Mouse (Mus musculus) stomach, embryonic 16.5 days (tissue): ENCODE results near the gene Nek7. TPM values are rescaled to one million over a fixed set of nuclear protein-coding genes. Genes with fewer than 3 reads are reported as not detected.

Source experiments
- ATAC-seq: fragments of 200-750 bp; cut with Nextera tagmentation; 2 replicates; pipeline ENCODE4 v1.8.0; 2017; ENCODE audit warnings: moderate number of reproducible peaks, moderate TSS enrichment; ENCODE audit not compliant: insufficient read depth, low FRiP score
- H3K27ac ChIP-seq: fragments of 300-500 bp; sonication (generic); 2 replicates; pipeline ENCODE4 v1.5.1; 2014; ENCODE audit warnings: low read length
- H3K27me3 ChIP-seq: fragments of 300-500 bp; sonication (generic); 2 replicates; pipeline ENCODE4 v1.6.1; 2014; ENCODE audit warnings: low read length, control low read depth, mixed read lengths; ENCODE audit not compliant: control insufficient read depth, insufficient read depth
- H3K36me3 ChIP-seq: fragments of 300-500 bp; sonication (generic); 2 replicates; pipeline ENCODE4 v1.6.1; 2014; ENCODE audit warnings: low read length; ENCODE audit not compliant: control insufficient read depth, insufficient read depth
- H3K4me1 ChIP-seq: fragments of 300-500 bp; sonication (generic); 2 replicates; pipeline ENCODE4 v1.6.1; 2014; ENCODE audit warnings: low read length, control low read depth, mixed read lengths; ENCODE audit not compliant: control insufficient read depth, insufficient read depth
- H3K4me2 ChIP-seq: fragments of 300-500 bp; sonication (generic); 2 replicates; pipeline ENCODE4 v1.6.1; 2014; ENCODE audit warnings: low read depth, low read length, mixed read lengths
- H3K4me3 ChIP-seq: fragments of 300-500 bp; sonication (generic); replicated peaks from 2 replicates; pipeline ENCODE4 v1.5.1; 2014; ENCODE audit warnings: mild to moderate bottlenecking, low read length
- H3K9ac ChIP-seq: fragments of 300-500 bp; sonication (generic); 2 replicates; pipeline ENCODE4 v1.6.1; 2014; ENCODE audit warnings: low read length
- H3K9me3 ChIP-seq: fragments of 300-500 bp; sonication (generic); replicated peaks from 2 replicates; pipeline ENCODE4 v1.6.1; 2016; ENCODE audit warnings: low read length, control low read depth; ENCODE audit not compliant: control insufficient read depth
- WGBS: fragments of 180-500 bp; shearing (Covaris S2); extraction: QIAGEN DNeasy Blood & Tissue Kit; methylation state at CpG from one replicate; pipeline ENCODE4 v1.1.7; 2014; 5-methylcytosine and 5-hydroxymethylcytosine counted together
- polyA plus RNA-seq: library from polyadenylated mRNA; unstranded; fragments of >200 nt; fragmentation: Nextera tagmentation; extraction: Ambion mirVana; gene quantifications from 2 replicates; pipeline ENCODE4 v1.2.1, GENCODE M21; 2015

The Nek7 gene
- polyA plus RNA-seq, 1 experiment from 2014 or later: 34.3 TPM

DNA sequence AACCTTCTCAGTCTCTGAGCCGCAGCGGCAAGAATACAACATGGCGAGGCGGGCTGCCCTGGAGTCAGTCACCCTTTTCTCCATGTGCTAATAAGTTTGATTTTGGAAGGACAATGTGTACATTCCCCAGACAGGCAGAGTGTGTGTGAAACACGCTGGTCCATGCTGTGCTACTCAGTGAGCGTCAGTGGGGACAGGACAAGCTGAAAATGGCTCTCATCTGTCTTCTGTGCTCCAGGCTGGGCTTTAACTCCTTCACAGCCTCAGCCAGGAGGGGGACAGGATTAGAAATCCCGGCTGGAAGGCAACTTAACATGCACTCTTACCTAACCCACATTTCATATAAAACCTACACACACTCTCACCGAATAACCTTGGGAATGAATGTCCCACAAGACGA, 120.5 kb downstream of the Nek7 start:
- WGBS: 55% methylated on average over 9 of the region's 9 CpGs
- no peak for ATAC-seq
- Histone ChIP-seq H3K9ac (no peak overlapping the region), H3K9me3 (no peaks in the 10 kb centered on the region), H3K4me2 (0 out of 2 replicates have a peak overlapping the region, but pooled peaks have one; percentile 29), H3K4me1 (0 out of 2 replicates have a peak, but pooled peaks cover 3% of the 10 kb centered on the region), H3K36me3 (no peaks in the 10 kb centered on the region), H3K27me3 (no peaks in the 10 kb centered on the region), H3K4me3 (no peak overlapping the region), H3K27ac (no peak overlapping the region)

DNA sequence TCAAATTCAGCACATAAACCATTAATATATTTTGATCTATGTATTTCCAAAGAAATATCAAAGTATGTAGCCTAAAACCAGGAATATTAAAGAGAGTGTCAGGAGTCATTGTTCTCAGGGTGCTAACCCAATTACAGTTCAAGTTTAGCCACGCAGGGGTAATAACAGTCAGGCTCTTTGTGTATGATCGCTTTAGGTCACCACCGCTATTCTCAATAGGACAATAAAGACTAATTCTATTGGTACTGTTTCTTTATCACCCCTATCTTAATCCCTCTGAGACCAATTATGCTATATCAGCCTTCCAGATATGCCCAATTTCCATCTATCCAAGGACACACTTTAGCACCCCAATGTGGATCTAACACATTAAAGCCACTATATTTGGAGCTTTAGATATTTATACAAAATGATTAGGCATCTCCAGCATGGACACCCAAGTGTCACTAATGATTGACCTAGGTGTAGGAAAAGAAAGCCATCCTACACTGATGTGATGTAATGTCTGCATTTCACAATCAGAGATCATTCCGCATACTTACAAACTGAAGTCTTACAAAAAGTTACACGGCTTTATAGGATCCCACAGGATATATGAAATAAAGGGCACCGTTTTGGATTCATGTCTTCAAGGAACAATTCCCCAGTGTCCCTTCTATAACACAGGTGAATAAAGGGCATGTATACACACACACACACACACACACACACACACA, 128.4 kb downstream of the Nek7 start:
- peaks cover 2% of the 10 kb centered on the region; the same call in 1 of the 2 replicates for H3K36me3 ChIP-seq
- H3K9ac ChIP-seq: no peak overlapping the region
- 90% methylated on average over 6 of the region's 6 CpGs for WGBS
- H3K4me1 ChIP-seq: no peaks in the 10 kb centered on the region
- no peaks in the 10 kb centered on the region for H3K9me3 ChIP-seq
- no peak overlapping the region for H3K4me3 ChIP-seq
- no peak overlapping the region for H3K27ac ChIP-seq
- no peak for ATAC-seq
- H3K4me2 ChIP-seq: no peak overlapping the region
- no peaks in the 10 kb centered on the region for H3K27me3 ChIP-seq

DNA sequence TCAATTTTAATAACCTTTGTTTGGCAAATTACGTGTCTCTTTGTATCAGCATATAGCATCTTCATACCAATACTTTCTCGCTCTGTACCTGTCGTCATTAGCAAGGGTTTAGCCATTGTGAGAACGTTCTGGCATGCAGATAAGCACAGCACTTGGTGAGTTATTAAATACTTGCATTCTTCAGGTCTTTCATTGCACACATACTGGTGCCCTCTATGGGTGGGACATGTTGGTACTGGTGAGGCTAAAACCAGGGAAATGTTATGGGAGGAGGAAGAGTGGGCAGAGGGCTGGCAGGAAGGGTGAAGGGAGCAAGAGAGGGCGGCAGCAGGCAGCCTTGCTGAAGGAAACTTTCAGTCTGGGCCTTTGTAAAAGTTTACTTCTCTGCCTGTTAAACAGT, 132.4 kb downstream of the Nek7 start:
- Histone ChIP-seq H3K4me3 (no peak overlapping the region), H3K9ac (no peak overlapping the region), H3K4me1 (no peaks in the 10 kb centered on the region), H3K27ac (no peak overlapping the region), H3K9me3 (no peaks in the 10 kb centered on the region), H3K36me3 (peaks cover 7% of the 10 kb centered on the region; the same call in 1 of the 2 replicates), H3K4me2 (no peak overlapping the region), H3K27me3 (no peaks in the 10 kb centered on the region)
- ATAC-seq: no peak
- WGBS: 73% methylated on average over 5 of the region's 5 CpGs

DNA sequence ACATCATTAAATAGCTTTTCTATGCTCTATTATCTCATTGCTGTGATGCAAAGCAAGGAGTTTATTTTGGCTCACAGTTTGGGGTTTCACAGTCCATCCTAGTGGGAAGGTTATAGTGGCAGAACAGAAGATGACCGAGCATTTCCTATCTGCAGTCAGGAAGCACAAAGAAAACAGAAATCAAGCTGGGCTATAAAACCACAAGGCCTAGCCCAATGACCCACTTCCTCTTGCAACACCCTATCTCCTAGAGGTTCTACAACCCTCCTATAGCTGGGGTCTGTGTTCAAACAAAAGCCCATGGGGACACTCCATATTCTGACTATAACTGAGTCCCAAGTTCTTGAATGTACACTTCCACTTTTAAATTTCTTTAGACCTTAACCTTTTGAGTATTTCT, 139.2 kb downstream of the Nek7 start:
- WGBS: 90% methylated on average over 1 of the region's 1 CpGs
- H3K4me2 ChIP-seq: no peak overlapping the region
- no peak for ATAC-seq
- H3K4me3 ChIP-seq: no peak overlapping the region
- no peaks in the 10 kb centered on the region for H3K27me3 ChIP-seq
- no peaks in the 10 kb centered on the region for H3K4me1 ChIP-seq
- H3K27ac ChIP-seq: no peak overlapping the region
- no peak overlapping the region for H3K9ac ChIP-seq
- H3K9me3 ChIP-seq: no peaks in the 10 kb centered on the region
- H3K36me3 ChIP-seq: 0 out of 2 replicates have a peak, but pooled peaks cover 3% of the 10 kb centered on the region

DNA sequence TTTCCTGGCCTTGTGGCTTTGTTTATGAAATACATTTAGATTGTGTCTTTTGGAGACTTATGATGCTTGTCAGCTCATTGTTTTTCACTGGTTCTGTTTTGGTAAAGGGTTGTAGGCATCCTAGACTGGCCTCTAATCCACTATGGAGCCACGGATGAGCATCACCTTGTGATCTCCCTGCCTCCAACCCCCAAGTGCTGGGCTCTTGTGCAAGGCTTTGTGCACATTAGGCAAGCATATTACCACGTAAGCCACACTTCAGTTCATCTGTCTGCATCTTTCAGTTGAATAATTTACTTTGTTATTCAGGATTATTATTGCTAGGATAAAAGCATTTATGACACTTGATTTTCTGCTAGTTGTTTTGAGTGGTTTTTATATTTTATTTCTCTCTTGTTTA, 154.6 kb downstream of the Nek7 start:
- Histone ChIP-seq H3K4me2 (no peak overlapping the region), H3K27me3 (no peaks in the 10 kb centered on the region), H3K36me3 (no peaks in the 10 kb centered on the region), H3K9me3 (no peaks in the 10 kb centered on the region), H3K9ac (no peak overlapping the region), H3K4me3 (no peak overlapping the region), H3K4me1 (no peaks in the 10 kb centered on the region), H3K27ac (no peak overlapping the region)
- 75% methylated on average over 2 of the region's 2 CpGs for WGBS
- no peak for ATAC-seq

DNA sequence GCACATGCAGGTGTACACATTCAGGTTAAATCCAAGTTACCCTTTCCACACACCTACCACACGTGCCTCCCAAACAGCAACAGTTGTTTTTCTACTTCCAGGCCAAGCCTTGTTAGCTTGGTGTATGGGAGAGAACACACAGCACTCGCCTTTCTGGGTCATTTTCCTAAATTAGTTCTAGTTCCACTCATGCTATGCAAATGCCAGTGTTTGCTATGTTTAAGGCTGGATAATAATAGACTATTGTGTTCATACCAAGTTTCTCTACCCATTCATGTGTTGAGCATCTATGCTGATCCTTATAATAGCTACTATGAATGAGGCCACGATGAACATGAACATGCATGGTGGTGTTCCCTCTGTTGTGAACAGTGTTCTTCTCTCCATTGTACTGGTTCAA, 158.5 kb downstream of the Nek7 start:
- Histone ChIP-seq H3K27ac (no peak overlapping the region), H3K36me3 (no peaks in the 10 kb centered on the region), H3K4me1 (no peaks in the 10 kb centered on the region), H3K9me3 (no peaks in the 10 kb centered on the region), H3K4me2 (no peak overlapping the region), H3K9ac (no peak overlapping the region), H3K27me3 (no peaks in the 10 kb centered on the region), H3K4me3 (no peak overlapping the region)
- ATAC-seq: no peak
- 78% methylated on average over 3 of the region's 3 CpGs for WGBS

DNA sequence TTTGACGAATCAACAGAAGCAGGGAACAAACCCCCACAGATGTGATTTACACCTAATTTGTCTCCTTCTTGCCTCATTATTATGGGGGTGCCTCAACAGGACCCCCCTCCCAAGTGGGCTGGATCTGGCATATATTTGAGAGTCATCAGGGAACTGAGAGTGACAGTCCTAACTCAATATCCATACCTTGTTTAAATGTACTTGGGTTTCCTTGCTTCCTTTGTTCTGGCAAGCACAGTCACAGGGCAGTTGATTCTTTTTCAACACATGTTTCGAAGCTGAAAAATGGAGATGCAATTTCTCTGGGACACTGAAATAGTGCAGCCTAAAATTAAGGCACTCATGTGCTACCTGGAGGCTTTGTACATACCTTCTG, 170.5 kb downstream of the Nek7 start:
- no peak for ATAC-seq
- Histone ChIP-seq H3K9ac (no peak overlapping the region), H3K36me3 (no peaks in the 10 kb centered on the region), H3K27ac (no peak overlapping the region), H3K4me1 (no peaks in the 10 kb centered on the region), H3K4me2 (no peak overlapping the region), H3K27me3 (no peaks in the 10 kb centered on the region), H3K4me3 (no peak overlapping the region), H3K9me3 (no peaks in the 10 kb centered on the region)
- 49% methylated on average over 2 of the region's 2 CpGs for WGBS

DNA sequence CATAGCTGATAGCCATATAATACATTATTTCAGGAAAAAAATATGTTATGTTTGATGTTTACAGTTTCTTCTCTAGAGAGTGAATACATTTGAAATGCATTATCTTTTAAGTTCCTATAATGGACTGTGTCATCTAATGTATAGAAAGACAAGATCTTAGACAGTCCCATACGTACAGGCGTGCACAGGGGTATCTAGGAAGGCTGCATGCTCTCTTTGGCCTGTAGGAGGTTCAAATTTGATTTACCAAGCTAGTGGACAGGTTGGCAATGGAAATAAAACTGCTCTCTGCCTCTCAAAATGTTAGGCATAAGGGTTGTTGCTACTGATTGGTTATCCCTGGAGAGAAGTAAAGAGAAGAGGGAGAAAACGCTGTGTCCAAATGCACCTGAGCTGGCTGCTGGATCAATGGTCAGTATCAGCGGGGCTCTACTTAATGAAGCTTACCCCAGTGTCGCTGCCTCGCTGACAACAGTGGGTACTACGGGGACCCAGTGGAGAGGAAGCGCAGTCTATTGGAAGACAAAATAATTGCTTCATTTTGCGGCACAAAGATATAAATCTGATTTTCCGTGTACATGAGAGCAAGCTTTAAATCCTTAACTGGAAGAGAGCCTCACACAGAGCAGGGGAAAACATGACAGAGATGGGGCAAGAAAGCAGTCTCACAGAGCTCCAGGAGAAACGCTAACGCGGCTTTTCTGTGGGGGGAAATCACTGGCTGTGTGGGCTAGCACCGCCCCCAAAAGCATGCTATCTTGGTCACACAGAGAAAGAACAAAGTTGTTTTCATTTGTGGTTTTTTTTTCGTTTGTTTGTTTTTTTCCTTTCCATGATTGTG, 171.1 kb downstream of the Nek7 start:
- Histone ChIP-seq H3K9me3 (no peaks in the 10 kb centered on the region), H3K27me3 (no peaks in the 10 kb centered on the region), H3K27ac (no peak overlapping the region), H3K9ac (no peak overlapping the region), H3K36me3 (no peaks in the 10 kb centered on the region), H3K4me1 (no peaks in the 10 kb centered on the region), H3K4me3 (no peak overlapping the region), H3K4me2 (no peak overlapping the region)
- WGBS: 48% methylated on average over 15 of the region's 15 CpGs
- no peak for ATAC-seq

DNA sequence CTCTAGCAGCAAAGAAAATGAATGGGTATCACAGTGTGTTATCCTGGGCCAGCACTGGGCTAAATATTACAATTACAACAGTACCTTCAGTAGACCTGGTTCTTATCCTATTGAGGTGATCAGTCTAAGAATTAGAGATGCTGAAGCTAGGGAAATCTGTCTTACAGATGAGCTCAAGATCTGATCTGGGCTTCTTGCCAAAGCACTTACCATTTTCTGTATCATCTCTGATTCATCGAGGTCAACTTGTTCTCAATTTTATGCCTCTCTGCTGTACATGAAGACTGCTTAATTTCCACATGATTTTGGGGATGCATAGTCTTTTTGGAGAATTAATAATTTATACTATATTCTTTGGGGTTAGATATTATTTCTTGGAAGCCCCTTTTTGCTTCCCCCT, 173.1 kb downstream of the Nek7 start:
- Histone ChIP-seq H3K27ac (no peak overlapping the region), H3K9ac (no peak overlapping the region), H3K36me3 (no peaks in the 10 kb centered on the region), H3K4me3 (no peak overlapping the region), H3K27me3 (no peaks in the 10 kb centered on the region), H3K9me3 (no peaks in the 10 kb centered on the region), H3K4me1 (no peaks in the 10 kb centered on the region), H3K4me2 (no peak overlapping the region)
- ATAC-seq: no peak
- WGBS: 63% methylated on average over 1 of the region's 1 CpGs
